30 mouse cellular contexts compared by ENCODE assay signal in the genomic region with DNA sequence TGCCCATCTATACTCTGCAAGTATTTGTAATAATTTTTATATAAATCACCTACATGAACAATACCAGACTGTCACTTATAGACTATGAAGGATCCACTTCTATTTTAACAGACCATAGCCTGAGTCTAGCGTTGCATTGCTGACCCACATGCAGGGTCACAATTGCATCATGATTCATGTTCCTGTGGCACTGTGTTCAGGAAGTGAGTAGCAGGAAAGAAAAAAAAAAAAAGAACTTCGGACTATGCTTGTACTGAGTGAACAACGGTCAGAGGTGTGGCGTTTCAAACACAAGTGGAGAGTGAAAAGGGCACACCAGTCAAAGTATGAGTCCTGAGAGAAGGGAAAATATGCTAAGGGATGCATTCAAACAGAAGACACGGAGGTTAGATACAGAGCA.
A peak's percentile ranks its signal among the peaks of the same experiment; 100 is the strongest.
DNase-seq lines count a peak whose midpoint lies in the region; ATAC-seq and TF ChIP-seq lines count a peak whose summit lies in the region.
"Had no signal": no experiment of that assay in that cellular context is flagged by ENCODE, and none has a peak within 500 bp of the region (broad histone marks: within the 10 kb centered on the region; RNA-seq: fewer than 3 reads in every experiment).

No protein-coding gene starts in this region.

- H3K79me2 ChIP-seq in liver, adult 2 months (ENCODE audit: control insufficient read depth, insufficient read depth, low read length) = no peaks in the 10 kb centered on the region

- no peak for TF ChIP-seq CTCF in liver, adult 2 months (IDR thresholded peaks at IDR 0.05; ENCODE audit: low read depth, low read length)

- TF ChIP-seq POLR2A in liver, adult 2 months (IDR thresholded peaks at IDR 0.05; ENCODE audit: extremely low read depth, insufficient read depth, low read length) = no peak

- no peak overlapping the region for H3K9ac ChIP-seq in liver, adult 2 months (ENCODE audit: low read depth, low read length)
- no peak overlapping the region for H3K9ac ChIP-seq in intestine, embryonic 16.5 days (ENCODE audit: low read depth, low read length)
- H3K9ac ChIP-seq: embryonic facial prominence, embryonic 12.5 days; forebrain, embryonic 15.5 days; heart, embryonic 13.5 days; hindbrain, embryonic 15.5 days; limb, embryonic 13.5 days; liver, embryonic 13.5 days; midbrain, embryonic 15.5 days had no signal

- no peaks in the 10 kb centered on the region for H3K27me3 ChIP-seq in liver, adult 2 months (ENCODE audit: control insufficient read depth, insufficient read depth, low read length)
- no peaks in the 10 kb centered on the region for H3K27me3 ChIP-seq in intestine, embryonic 16.5 days (replicated peaks; ENCODE audit: control insufficient read depth, insufficient read depth, low read length)
- H3K27me3 ChIP-seq: embryonic facial prominence, embryonic 12.5 days; forebrain, embryonic 15.5 days; heart, embryonic 13.5 days; hindbrain, embryonic 15.5 days; limb, embryonic 13.5 days; liver, embryonic 13.5 days; midbrain, embryonic 15.5 days had no signal

- no peak overlapping the region for H3K4me3 ChIP-seq in liver, adult 2 months (ENCODE audit: insufficient read depth, low read depth, low read length)
- no peak overlapping the region for H3K4me3 ChIP-seq in intestine, embryonic 16.5 days (ENCODE audit: low read length)
- H3K4me3 ChIP-seq: embryonic facial prominence, embryonic 12.5 days; forebrain, embryonic 10.5 days; forebrain, embryonic 15.5 days; gastrocnemius, adult 2 months; heart, adult 2 months; heart, embryonic 13.5 days; hindbrain, embryonic 10.5 days; hindbrain, embryonic 15.5 days; layer of hippocampus, adult 2 months; limb, embryonic 13.5 days; liver, embryonic 13.5 days; midbrain, embryonic 10.5 days; midbrain, embryonic 15.5 days had no signal

- no peak overlapping the region for H3K27ac ChIP-seq in liver, adult 2 months (replicated peaks; ENCODE audit: insufficient read depth, low read depth, low read length)
- H3K27ac ChIP-seq in intestine, embryonic 16.5 days (ENCODE audit: low read length) = no peak overlapping the region
- H3K27ac ChIP-seq: embryonic facial prominence, embryonic 12.5 days; forebrain, embryonic 10.5 days; forebrain, embryonic 15.5 days; gastrocnemius, adult 2 months; heart, adult 2 months; heart, embryonic 13.5 days; hindbrain, embryonic 10.5 days; hindbrain, embryonic 15.5 days; layer of hippocampus, adult 2 months; limb, embryonic 13.5 days; liver, embryonic 13.5 days; midbrain, embryonic 10.5 days; midbrain, embryonic 15.5 days had no signal

- H3K36me3 ChIP-seq in liver, adult 2 months (ENCODE audit: control insufficient read depth, insufficient read depth, low read length) = no peaks in the 10 kb centered on the region
- H3K36me3 ChIP-seq in intestine, embryonic 16.5 days (ENCODE audit: control insufficient read depth, insufficient read depth, low read length) = no peaks in the 10 kb centered on the region; the same call in 1 of the 2 replicates
- H3K36me3 ChIP-seq: forebrain, embryonic 10.5 days; forebrain, embryonic 15.5 days; heart, embryonic 13.5 days; hindbrain, embryonic 10.5 days; hindbrain, embryonic 15.5 days; liver, embryonic 13.5 days; midbrain, embryonic 10.5 days; midbrain, embryonic 15.5 days had no signal

- H3K4me1 ChIP-seq in liver, adult 2 months (ENCODE audit: control insufficient read depth, insufficient read depth, low read length) = no peaks in the 10 kb centered on the region
- H3K4me1 ChIP-seq in intestine, embryonic 16.5 days (ENCODE audit: control insufficient read depth, insufficient read depth, low read length) = peaks cover 5% of the 10 kb centered on the region; the same call in 1 of the 2 replicates
- H3K4me1 ChIP-seq: forebrain, embryonic 15.5 days; hindbrain, embryonic 10.5 days; hindbrain, embryonic 15.5 days; liver, embryonic 13.5 days; midbrain, embryonic 10.5 days; midbrain, embryonic 15.5 days had no signal

- WGBS in liver, adult 2 months = 45% methylated on average over 5 of the region's 5 CpGs
- WGBS in intestine, embryonic 16.5 days = 67% methylated on average over 5 of the region's 5 CpGs

- no peaks in the 10 kb centered on the region for H3K9me3 ChIP-seq in intestine, embryonic 16.5 days (ENCODE audit: control insufficient read depth, low read length)
- H3K9me3 ChIP-seq: forebrain, embryonic 10.5 days; forebrain, embryonic 15.5 days; heart, embryonic 13.5 days; hindbrain, embryonic 10.5 days; hindbrain, embryonic 15.5 days; limb, embryonic 13.5 days; liver, embryonic 13.5 days; midbrain, embryonic 10.5 days; midbrain, embryonic 15.5 days had no signal

- peak; percentile 14 for DNase-seq in liver, adult 2 months (ENCODE audit: extremely low read depth, low read depth, low spot score)
- no peak for DNase-seq in liver
- DNase-seq in ovary, postnatal 36 days (ENCODE audit: low spot score) = no peak
- DNase-seq in spleen, adult 18-20 months = no peak
- DNase-seq: adrenal gland, adult 8-10 months; gastrocnemius, adult 2 months; gastrocnemius, postnatal 36 days; heart, adult 2 months; heart, postnatal 10 days; kidney, adult 11 months; kidney, postnatal 14 days; liver, embryonic 13.5 days; lung, adult 18-20 months; lung, postnatal 4 days; right cerebral cortex, adult 18-20 months; right cerebral cortex, postnatal 4 days had no signal

- no peak overlapping the region for H3K4me2 ChIP-seq in intestine, embryonic 16.5 days (ENCODE audit: low read depth, low read length)
- H3K4me2 ChIP-seq: embryonic facial prominence, embryonic 12.5 days; forebrain, embryonic 15.5 days; heart, embryonic 13.5 days; hindbrain, embryonic 15.5 days; limb, embryonic 13.5 days; liver, embryonic 13.5 days; midbrain, embryonic 15.5 days had no signal

- peak; percentile 87 for ATAC-seq in intestine, embryonic 16.5 days
- peak; percentile 87 for ATAC-seq in megakaryocyte progenitor cell, adult 5-6 weeks (replicated peaks; ENCODE audit: poor library complexity)
- ATAC-seq in activated CD4-positive, CD25-positive, alpha-beta regulatory T cell, adult 4 months = no peak
- ATAC-seq: forebrain, embryonic 15.5 days; lung, postnatal 0 days; midbrain, embryonic 15.5 days had no signal
